Mouse (Mus musculus) liver, postnatal 0 days (tissue): ENCODE measurements around the gene Tnp1.

Experiments used
- CTCF ChIP-seq: sonication (generic); IDR thresholded peaks from 2 replicates; pipeline ENCODE4 v1.5.1; 2016; ENCODE audit warnings: antibody characterized with exemption, low read depth
- EP300 ChIP-seq: IDR thresholded peaks from 2 replicates; pipeline ENCODE4 v1.6.1; 2016; ENCODE audit warnings: antibody characterized with exemption, low read depth, mild to moderate bottlenecking

DNA sequence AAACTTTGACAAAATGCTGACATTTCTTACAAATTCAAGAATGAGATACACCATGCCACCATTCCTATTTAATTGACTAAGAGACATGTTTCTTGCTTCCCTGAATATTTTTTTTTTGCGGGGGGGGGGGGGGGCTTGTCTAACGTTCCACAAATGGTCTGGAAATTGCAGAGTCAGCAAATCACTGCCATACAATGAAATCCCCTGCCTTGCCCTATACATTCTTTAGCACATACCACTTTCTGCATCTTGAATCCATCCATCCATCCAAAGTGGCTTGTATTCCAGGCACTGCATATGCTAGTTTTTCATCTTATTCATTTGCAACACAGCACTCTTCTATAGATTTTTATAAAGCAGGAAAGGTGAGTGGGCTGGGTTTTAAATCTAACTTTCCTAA lies 23.5 kb downstream of the Tnp1 start:
- TF ChIP-seq EP300, result no peak
- TF ChIP-seq CTCF, result no peak
